16 mouse cellular contexts compared by ENCODE assay signal in the genomic region with DNA sequence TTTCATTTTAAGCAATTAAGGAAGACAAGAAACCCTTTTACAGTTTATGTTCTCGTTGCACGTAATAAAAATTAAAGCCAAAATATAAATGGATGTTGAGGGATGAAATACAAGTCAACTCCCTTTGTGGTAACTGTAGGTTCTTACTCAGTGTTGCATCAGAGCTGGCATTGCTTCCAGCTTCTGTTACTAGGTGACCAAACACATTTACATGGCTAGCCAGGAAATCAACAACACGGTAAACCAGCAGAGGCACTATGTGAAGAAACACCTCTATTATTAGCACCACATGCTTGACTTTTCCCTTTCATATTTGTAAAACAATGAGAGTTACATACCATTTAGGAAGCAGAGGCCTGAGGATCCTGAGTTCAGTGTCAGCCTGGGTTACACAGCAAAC. TPM values are rescaled to one million over a fixed set of nuclear protein-coding genes. Genes with fewer than 3 reads are reported as not detected.
DNase-seq lines count a peak whose midpoint lies in the region; ATAC-seq and TF ChIP-seq lines count a peak whose summit lies in the region.
"Had no signal": no experiment of that assay in that cellular context is flagged by ENCODE, and none has a peak within 500 bp of the region (broad histone marks: within the 10 kb centered on the region; RNA-seq: fewer than 3 reads in every experiment).

No protein-coding gene starts in this region.

- TF ChIP-seq POLR2A in kidney, adult 2 months (IDR thresholded peaks at IDR 0.05; ENCODE audit: low read depth, low read length), result no peak

- H3K4me3 ChIP-seq in kidney, adult 2 months (ENCODE audit: insufficient read depth, low read depth, low read length), result no peak overlapping the region
- no peak overlapping the region for H3K4me3 ChIP-seq in kidney, embryonic 16.5 days (ENCODE audit: low read length)
- H3K4me3 ChIP-seq: layer of hippocampus, adult 2 months; limb, embryonic 12.5 days; megakaryocyte, embryonic 14.5 days; neural tube, embryonic 12.5 days had no signal

- H3K9me3 ChIP-seq in kidney, embryonic 16.5 days (ENCODE audit: low read length), result peaks cover 4% of the 10 kb centered on the region; the same call in 1 of the 2 replicates
- H3K9me3 ChIP-seq: G1E; limb, embryonic 12.5 days; megakaryocyte, embryonic 14.5 days; neural tube, embryonic 12.5 days had no signal

- WGBS in kidney, adult 2 months, result 70% methylated on average over 3 of the region's 3 CpGs
- WGBS in kidney, embryonic 16.5 days, result 85% methylated on average over 3 of the region's 3 CpGs

- no peaks in the 10 kb centered on the region for H3K27me3 ChIP-seq in kidney, adult 2 months (replicated peaks; ENCODE audit: control insufficient read depth, insufficient read depth, low read length)
- no peaks in the 10 kb centered on the region for H3K27me3 ChIP-seq in kidney, embryonic 16.5 days (ENCODE audit: insufficient read depth, low read length)
- H3K27me3 ChIP-seq: limb, embryonic 12.5 days; megakaryocyte, embryonic 14.5 days; neural tube, embryonic 12.5 days had no signal

- DNase-seq in kidney, adult 2 months, result peak; percentile 41
- peak; percentile 90 for DNase-seq in NIH3T3 (ENCODE audit: low read depth)
- peak; percentile 65 for DNase-seq in gonadal fat pad, adult 2 months (ENCODE audit: low read depth)
- DNase-seq in layer of hippocampus, adult 9-10 months (ENCODE audit: low spot score), result no peak
- DNase-seq in urinary bladder, postnatal 10 days (ENCODE audit: low spot score), result no peak
- DNase-seq: cerebellum, postnatal 36 days had no signal

- no peak for TF ChIP-seq CTCF in kidney, adult 2 months (conservative IDR thresholded peaks at IDR 0.05; ENCODE audit: insufficient read depth, insufficient read length, low read depth, low read length)

- H3K36me3 ChIP-seq in kidney, adult 2 months (ENCODE audit: control insufficient read depth, insufficient read depth, low read length), result no peaks in the 10 kb centered on the region
- 0 out of 2 replicates have a peak, but pooled peaks cover 9% of the 10 kb centered on the region for H3K36me3 ChIP-seq in kidney, embryonic 16.5 days (ENCODE audit: insufficient read depth, low read length)

- no peak overlapping the region for H3K4me2 ChIP-seq in kidney, embryonic 16.5 days (replicated peaks; ENCODE audit: low read depth, low read length)
- H3K4me2 ChIP-seq: limb, embryonic 12.5 days; neural tube, embryonic 12.5 days had no signal

- H3K27ac ChIP-seq in kidney, adult 2 months (ENCODE audit: insufficient read depth, low read depth, low read length), result no peak overlapping the region
- H3K27ac ChIP-seq in kidney, embryonic 16.5 days (ENCODE audit: low read length), result no peak overlapping the region
- H3K27ac ChIP-seq: layer of hippocampus, adult 2 months; limb, embryonic 12.5 days; neural tube, embryonic 12.5 days had no signal

- ATAC-seq in kidney, embryonic 16.5 days (ENCODE audit: low FRiP score, low TSS enrichment), result no peak
- peak; percentile 63 for ATAC-seq in megakaryocyte, adult 5-6 weeks (ENCODE audit: poor library complexity, severe bottlenecking)
- ATAC-seq in megakaryocyte-erythroid progenitor cell, adult 5-6 weeks (replicated peaks; ENCODE audit: low FRiP score, low TSS enrichment, poor library complexity, severe bottlenecking), result no peak

- peaks cover 25% of the 10 kb centered on the region for H3K4me1 ChIP-seq in kidney, adult 2 months (ENCODE audit: control insufficient read depth, insufficient read depth, low read length)
- no peaks in the 10 kb centered on the region for H3K4me1 ChIP-seq in kidney, embryonic 16.5 days (ENCODE audit: insufficient read depth, low read length)
- H3K4me1 ChIP-seq: limb, embryonic 12.5 days; neural tube, embryonic 12.5 days had no signal

- no peak overlapping the region for H3K9ac ChIP-seq in kidney, embryonic 16.5 days (replicated peaks; ENCODE audit: low read length)
- H3K9ac ChIP-seq: limb, embryonic 12.5 days; neural tube, embryonic 12.5 days had no signal

RNA-seq across cellular contexts. Expression of gene Rmnd5a, which starts 21.6 kb away (rescaled TPM):
- 33.6 and 40.3 TPM in 2 replicates for polyA plus RNA-seq in kidney, adult 2 months (2012; rRNA removed)
- polyA plus RNA-seq in kidney, embryonic 16.5 days (2015; fragmentation: Nextera tagmentation; extraction: Ambion mirVana), result 11.4 and 12.3 TPM in 2 replicates
- 26.5 and 28.1 TPM in 2 replicates for polyA plus RNA-seq in gonadal fat pad, adult 2 months (2012; rRNA removed)
- total RNA-seq in megakaryocyte, adult 5-6 weeks (2015), result 40.7 and 40.9 TPM in 2 replicates
- total RNA-seq in megakaryocyte, adult 5-6 weeks (2017), result 49.8 and 52.5 TPM in 2 replicates
- 31.3 and 40.0 TPM in 2 replicates for total RNA-seq in megakaryocyte-erythroid progenitor cell, adult 5-6 weeks (2014; fragmentation: Nextera tagmentation)
- total RNA-seq in megakaryocyte-erythroid progenitor cell, adult 5-6 weeks (2017), result 42.5 and 99.0 TPM in 2 replicates

RNA-seq across cellular contexts. Expression of gene Cd8a, which starts 45.6 kb away (rescaled TPM):
- polyA plus RNA-seq in kidney, adult 2 months (2012; rRNA removed), result 1.3 and 4.7 TPM in 2 replicates
- polyA plus RNA-seq in kidney, embryonic 16.5 days (2015; fragmentation: Nextera tagmentation; extraction: Ambion mirVana), result 0.09 TPM in 2 replicates
- 0.08 and 0.20 TPM in 2 replicates for polyA plus RNA-seq in gonadal fat pad, adult 2 months (2012; rRNA removed)
- 0.46 TPM in 1 of 2 replicates, not detected in the other for total RNA-seq in megakaryocyte, adult 5-6 weeks (2015)
- 0.08 and 0.22 TPM in 2 replicates for total RNA-seq in megakaryocyte, adult 5-6 weeks (2017)
- total RNA-seq in megakaryocyte-erythroid progenitor cell, adult 5-6 weeks (2014; fragmentation: Nextera tagmentation), result not detected in 2 replicates
- not detected in 2 replicates for total RNA-seq in megakaryocyte-erythroid progenitor cell, adult 5-6 weeks (2017)
- total RNA-seq: gastrocnemius, adult 8-10 months; layer of hippocampus, adult 2 months had no signal
- polyA plus RNA-seq: brain, embryonic 14.5 days; G1E; neural tube, embryonic 12.5 days had no signal

Comparison
In these comparisons a context has a peak if more than half of its experiments do, and no peak if none do; other contexts are left out.
1. DNase-seq: peak in kidney, adult 2 months (single experiment), NIH3T3 (single experiment) and gonadal fat pad, adult 2 months (single experiment); none in layer of hippocampus, adult 9-10 months (single experiment) and urinary bladder, postnatal 10 days (single experiment).